Mouse (Mus musculus): Measurements from ENCODE around the gene Wdr43. TPM values are rescaled to one million over a fixed set of nuclear protein-coding genes. Genes with fewer than 3 reads are reported as not detected.

Wdr43 gene
- polyA plus RNA-seq (2012; rRNA removed), result 27.8 and 33.9 TPM in 2 replicates

GRCm38 (mm10) chr17:71615638-71616318, at the start of gene Wdr43:
Gene Wdr43 (plus strand): TSS chr17:71615895.

GRCm38 (mm10) chr17:71673092-71673491, 57.4 kb downstream of the Wdr43 start, which contains the start of gene Togaram2:
Gene Togaram2 (plus strand): TSS chr17:71673261.

Other genes with a start within 250 kb of the Wdr43 start
- gene Gm4707, start 156.0 kb upstream of the Wdr43 start, polyA plus RNA-seq (2012; rRNA removed), result 0.44 and 0.50 TPM in 2 replicates
- 21.4 and 22.4 TPM in 2 replicates for gene Smchd1, start 140.6 kb upstream of the Wdr43 start, polyA plus RNA-seq (2012; rRNA removed)
- gene Ndc80, start 89.0 kb upstream of the Wdr43 start, polyA plus RNA-seq (2012; rRNA removed), result 20.0 and 20.8 TPM in 2 replicates
- 0.05 TPM in 2 replicates for gene Spdya, start 63.8 kb upstream of the Wdr43 start, polyA plus RNA-seq (2012; rRNA removed)
- 0.01 TPM in 2 replicates for gene Togaram2, start 57.4 kb downstream of the Wdr43 start, polyA plus RNA-seq (2012; rRNA removed)
- 0.01 and 0.02 TPM in 2 replicates for gene Pcare, start 137.0 kb downstream of the Wdr43 start, polyA plus RNA-seq (2012; rRNA removed)
- 0.14 and 0.21 TPM in 2 replicates for gene Clip4, start 152.6 kb downstream of the Wdr43 start, polyA plus RNA-seq (2012; rRNA removed)